Mouse (Mus musculus): ENCODE measurements at regions not wholly inside any gene's neighbourhood (a gene's known extent, or its start where the extent isn't known, plus 50 kb on each side); places are given as distances from the start of the nearest gene placed in this dataset.

DNA sequence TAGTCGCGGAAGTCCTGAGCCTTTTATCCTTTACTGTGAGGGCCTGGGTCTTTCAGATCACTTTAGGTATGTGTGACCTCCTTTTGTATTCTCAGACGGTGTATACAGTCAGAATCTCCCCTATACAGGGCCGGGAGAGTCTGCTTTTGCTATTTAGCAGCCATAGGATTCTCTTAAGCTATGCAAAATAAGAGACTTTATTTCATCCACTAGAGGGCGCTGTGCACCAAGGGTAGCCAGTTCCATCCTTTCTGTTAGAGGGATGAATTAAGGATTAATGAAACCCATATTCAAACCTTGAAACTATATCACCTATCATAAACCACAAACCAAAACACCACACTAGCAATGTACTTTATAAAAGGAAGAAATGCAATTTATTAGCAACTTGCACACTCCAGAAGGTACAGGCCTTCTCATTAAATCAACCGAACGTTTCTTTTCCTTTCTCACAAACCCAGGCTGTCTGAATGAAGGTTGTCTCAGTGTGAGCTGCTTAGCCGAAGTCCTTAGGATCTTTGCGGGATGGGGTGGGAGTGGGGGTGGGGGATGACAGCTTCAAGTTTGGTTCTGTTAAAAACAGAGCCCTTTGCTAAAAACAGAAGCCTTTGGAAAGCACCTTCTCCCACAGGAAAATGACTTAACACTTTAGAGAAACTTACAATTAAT lies 116.8 kb upstream of the Tmpo start:
- Histone ChIP-seq H3K27me3 (peaks cover 4% of the 10 kb centered on the region; the same call in 1 of the 2 replicates), H3K9me3 (no peaks in the 10 kb centered on the region), H3K4me3 (no peak overlapping the region), H3K4me1 (no peaks in the 10 kb centered on the region), H3K4me2 (no peak overlapping the region), H3K9ac (no peak overlapping the region), H3K27ac (no peak overlapping the region), H3K36me3 (no peaks in the 10 kb centered on the region)
- WGBS: 15% methylated on average over 9 of the region's 9 CpGs
- no peak for ATAC-seq (ENCODE audit: insufficient number of reproducible peaks, insufficient read depth, low FRiP score, low TSS enrichment, low read depth)

DNA sequence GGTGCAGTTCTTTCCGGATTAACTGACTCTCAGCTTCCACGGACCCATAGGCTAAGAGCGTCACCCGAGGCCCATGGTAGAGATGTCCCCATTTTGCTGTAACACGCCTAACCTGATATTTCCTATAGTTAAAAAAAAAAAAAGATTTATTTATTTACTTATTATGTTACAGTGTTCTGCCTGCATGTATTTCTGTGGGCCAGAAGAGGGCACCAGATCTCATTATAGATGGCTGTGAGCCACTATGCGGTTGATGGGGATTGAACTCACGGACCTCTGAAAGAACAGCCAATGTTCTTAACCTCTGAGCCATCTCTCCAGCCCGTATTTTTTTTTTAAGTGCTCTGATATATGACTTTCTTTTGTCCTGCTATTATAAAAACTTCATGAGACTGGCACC lies 114.2 kb upstream of the Tmpo start:
- no peak for ATAC-seq (ENCODE audit: insufficient number of reproducible peaks, insufficient read depth, low FRiP score, low TSS enrichment, low read depth)
- H3K4me1 ChIP-seq: no peaks in the 10 kb centered on the region
- no peak overlapping the region for H3K4me2 ChIP-seq
- H3K9ac ChIP-seq: no peak overlapping the region
- 79% methylated on average over 8 of the region's 8 CpGs for WGBS
- H3K27ac ChIP-seq: no peak overlapping the region
- no peaks in the 10 kb centered on the region for H3K9me3 ChIP-seq
- peaks cover 4% of the 10 kb centered on the region; the same call in 1 of the 2 replicates for H3K27me3 ChIP-seq
- H3K36me3 ChIP-seq: no peaks in the 10 kb centered on the region
- no peak overlapping the region for H3K4me3 ChIP-seq

DNA sequence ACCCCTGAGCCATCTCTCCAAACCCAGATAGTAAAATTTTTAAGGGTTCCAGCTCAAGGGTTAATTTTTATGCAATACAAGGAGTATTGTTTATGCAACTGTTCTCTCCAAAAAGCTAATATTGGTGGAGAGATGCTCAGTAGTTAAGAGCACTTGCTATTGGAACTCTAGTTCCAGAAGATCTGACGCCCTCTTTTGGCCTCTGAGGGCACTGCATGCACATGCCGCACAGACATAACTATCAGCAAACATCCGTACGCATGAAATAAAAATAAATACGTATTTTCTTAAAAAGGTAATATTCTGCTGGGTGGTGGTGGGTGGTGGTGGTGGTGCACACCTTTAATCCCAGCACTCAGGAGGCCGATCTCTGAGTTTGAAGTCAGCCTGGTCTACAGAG lies 112.1 kb upstream of the Tmpo start:
- Histone ChIP-seq H3K4me1 (no peaks in the 10 kb centered on the region), H3K27me3 (peaks cover 4% of the 10 kb centered on the region; the same call in 1 of the 2 replicates), H3K9me3 (no peaks in the 10 kb centered on the region), H3K4me2 (no peak overlapping the region), H3K4me3 (no peak overlapping the region), H3K9ac (no peak overlapping the region), H3K36me3 (no peaks in the 10 kb centered on the region), H3K27ac (no peak overlapping the region)
- no peak for ATAC-seq (ENCODE audit: insufficient number of reproducible peaks, insufficient read depth, low FRiP score, low TSS enrichment, low read depth)
- WGBS: 86% methylated on average over 6 of the region's 6 CpGs

DNA sequence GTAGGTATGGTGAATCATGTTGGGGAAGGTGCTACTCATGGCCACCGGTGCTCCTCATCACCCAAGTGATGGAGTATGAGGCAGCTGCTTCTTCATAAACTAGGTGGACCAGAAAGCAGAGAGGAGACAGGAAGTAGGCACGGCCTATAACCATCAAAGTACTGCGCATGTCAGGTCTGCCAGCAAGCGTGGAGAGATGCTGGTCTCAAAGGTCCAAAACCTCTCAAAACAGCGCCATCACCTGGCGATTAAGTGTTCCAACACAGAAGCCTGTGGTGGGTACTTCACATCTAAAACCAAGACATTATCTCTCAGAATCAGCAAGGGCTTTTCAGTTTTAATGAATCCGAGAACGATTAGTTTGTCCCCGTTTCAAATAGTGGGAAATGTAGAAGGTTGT lies 103.1 kb upstream of the Tmpo start:
- H3K9me3 ChIP-seq: no peaks in the 10 kb centered on the region
- H3K9ac ChIP-seq: no peak overlapping the region
- no peaks in the 10 kb centered on the region for H3K36me3 ChIP-seq
- H3K27ac ChIP-seq: no peak overlapping the region
- H3K4me1 ChIP-seq: no peaks in the 10 kb centered on the region
- H3K27me3 ChIP-seq: no peaks in the 10 kb centered on the region
- 88% methylated on average over 9 of the region's 9 CpGs for WGBS
- ATAC-seq (ENCODE audit: insufficient number of reproducible peaks, insufficient read depth, low FRiP score, low TSS enrichment, low read depth): no peak
- H3K4me3 ChIP-seq: no peak overlapping the region
- H3K4me2 ChIP-seq: no peak overlapping the region

DNA sequence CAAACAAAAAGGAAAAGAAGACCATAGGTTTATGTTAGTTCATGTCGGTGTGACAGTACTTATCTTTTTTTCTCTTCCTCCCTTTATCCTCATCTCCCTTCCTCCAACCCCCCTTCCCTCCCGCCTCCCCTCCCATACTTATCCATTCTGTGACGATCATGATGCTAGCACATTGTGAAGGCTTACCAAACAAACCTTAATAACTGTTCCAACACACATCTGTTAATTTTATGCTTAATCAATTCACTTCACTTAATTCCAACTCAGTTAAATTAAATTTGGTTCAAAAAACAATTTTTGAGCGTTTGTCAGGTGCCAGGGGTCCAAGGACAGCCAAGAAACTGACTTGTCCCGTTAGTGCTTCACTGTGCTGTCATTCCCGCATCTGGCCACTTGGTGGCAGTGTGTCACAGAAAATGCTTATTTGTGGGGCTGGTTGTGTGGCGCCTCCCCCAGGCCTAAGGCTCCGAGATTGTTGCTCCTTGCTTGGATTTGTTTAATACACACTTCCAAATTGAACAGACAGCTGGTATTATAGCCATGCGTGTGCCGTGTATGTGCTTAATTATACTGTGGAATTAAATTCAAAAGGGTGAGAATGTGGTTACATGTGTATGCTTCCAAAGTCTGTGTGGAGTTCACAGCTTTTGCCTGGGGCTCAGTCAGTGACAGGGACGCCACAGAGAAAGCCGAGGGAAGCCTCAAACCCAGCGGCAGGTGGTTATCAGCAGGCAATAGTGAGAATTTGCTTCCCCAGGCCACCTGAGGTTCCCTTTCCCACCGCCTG lies 90.0 kb upstream of the Tmpo start:
- ATAC-seq (ENCODE audit: insufficient number of reproducible peaks, insufficient read depth, low FRiP score, low TSS enrichment, low read depth): peak; percentile 16; the same call in 1 of the 2 replicates
- H3K4me3 ChIP-seq: 0 out of 2 replicates have a peak overlapping the region, but pooled peaks have one; percentile 11
- H3K9me3 ChIP-seq: no peaks in the 10 kb centered on the region
- WGBS: 11% methylated on average over 14 of the region's 14 CpGs
- H3K4me2 ChIP-seq: peak overlapping the region; percentile 48
- H3K36me3 ChIP-seq: no peaks in the 10 kb centered on the region
- no peak overlapping the region for H3K27ac ChIP-seq
- H3K27me3 ChIP-seq: no peaks in the 10 kb centered on the region
- H3K9ac ChIP-seq: peak overlapping the region; percentile 51; the same call in 1 of the 2 replicates
- peaks cover 13% of the 10 kb centered on the region for H3K4me1 ChIP-seq

DNA sequence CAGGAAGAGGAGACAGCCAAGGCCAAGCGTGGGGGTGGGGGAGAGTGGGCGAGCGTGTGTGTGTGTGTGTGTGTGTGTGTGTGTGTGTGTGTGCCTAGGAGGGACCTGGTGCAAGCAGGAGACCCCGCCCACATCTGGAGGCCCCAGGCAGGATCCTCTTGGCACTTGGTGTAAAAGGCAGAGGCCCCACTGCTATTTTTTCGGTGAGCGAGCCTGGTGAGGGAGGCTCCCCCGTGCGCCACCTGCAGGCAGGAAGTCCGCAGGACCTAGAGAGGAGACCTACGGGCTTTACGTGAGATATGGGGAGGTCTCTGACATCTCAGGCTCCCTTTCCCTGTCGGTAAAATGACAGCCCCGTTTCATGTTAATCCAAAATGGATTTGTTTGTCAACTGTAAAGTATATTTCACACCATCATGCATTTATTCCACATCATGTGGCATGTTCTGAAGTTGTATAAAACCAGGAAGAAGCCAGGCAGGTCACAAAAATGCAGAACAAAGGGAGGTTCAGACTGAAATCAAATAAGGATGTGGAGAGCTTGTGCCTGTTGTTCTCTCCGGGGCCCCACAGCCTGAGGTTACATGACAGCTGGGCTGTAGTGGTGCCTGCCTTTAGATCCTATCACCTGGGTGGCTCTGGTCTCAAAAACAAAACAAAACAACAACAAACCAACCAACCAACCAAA lies 89.3 kb upstream of the Tmpo start:
- no peaks in the 10 kb centered on the region for H3K36me3 ChIP-seq
- no peaks in the 10 kb centered on the region for H3K9me3 ChIP-seq
- no peak overlapping the region for H3K27ac ChIP-seq
- peak; percentile 66; the same call in 1 of the 2 replicates for ATAC-seq (ENCODE audit: insufficient number of reproducible peaks, insufficient read depth, low FRiP score, low TSS enrichment, low read depth)
- H3K4me3 ChIP-seq: 0 out of 2 replicates have a peak overlapping the region, but pooled peaks have one; percentile 11
- H3K27me3 ChIP-seq: no peaks in the 10 kb centered on the region
- peaks cover 13% of the 10 kb centered on the region for H3K4me1 ChIP-seq
- peak overlapping the region; percentile 27; the same call in 1 of the 2 replicates for H3K9ac ChIP-seq
- H3K4me2 ChIP-seq: peak overlapping the region; percentile 48
- WGBS: 8% methylated on average over 14 of the region's 14 CpGs

DNA sequence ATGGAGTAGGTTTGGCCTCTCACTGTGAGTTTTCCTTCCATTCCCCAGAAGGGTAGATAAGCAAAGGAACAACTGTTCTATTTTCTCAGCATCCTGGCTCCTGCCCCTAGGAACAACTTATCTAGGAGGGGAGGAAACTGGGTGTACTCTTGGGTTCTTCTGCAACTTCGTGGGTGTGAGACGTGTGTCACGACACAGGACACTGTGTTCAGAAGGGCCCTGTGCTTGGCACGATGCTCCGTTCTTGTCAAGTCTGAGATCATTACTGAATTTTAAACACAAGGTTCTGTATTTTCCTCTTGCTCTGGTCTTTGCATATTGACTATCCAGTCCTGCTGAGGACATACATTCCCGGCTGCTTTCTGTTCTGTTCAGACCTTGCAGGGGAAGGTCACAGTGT lies 86.8 kb upstream of the Tmpo start:
- Histone ChIP-seq H3K4me3 (no peak overlapping the region), H3K9me3 (no peaks in the 10 kb centered on the region), H3K27ac (no peak overlapping the region), H3K4me2 (no peak overlapping the region), H3K36me3 (no peaks in the 10 kb centered on the region), H3K9ac (no peak overlapping the region), H3K27me3 (no peaks in the 10 kb centered on the region), H3K4me1 (peaks cover 13% of the 10 kb centered on the region)
- WGBS: 91% methylated on average over 6 of the region's 6 CpGs
- ATAC-seq (ENCODE audit: insufficient number of reproducible peaks, insufficient read depth, low FRiP score, low TSS enrichment, low read depth): no peak

DNA sequence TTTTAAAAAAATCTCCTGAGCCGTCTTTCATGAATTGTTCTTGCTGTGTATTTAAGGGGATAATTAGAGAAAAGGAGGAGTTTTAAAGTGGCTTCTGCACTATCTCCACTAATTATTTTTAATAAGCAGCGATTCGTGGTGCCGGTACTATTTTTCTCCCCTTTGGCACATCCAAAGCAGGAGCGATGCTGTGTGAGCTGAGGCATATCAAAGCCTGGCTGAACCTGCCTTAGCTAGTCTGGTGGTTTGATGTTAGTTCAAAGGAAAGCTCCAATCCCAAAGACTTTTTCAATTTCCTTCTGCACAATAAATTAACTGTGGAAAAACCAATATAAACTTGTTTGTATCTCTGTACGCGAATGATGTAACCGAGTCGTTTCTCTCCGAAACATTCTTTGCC lies 79.3 kb upstream of the Tmpo start:
- no peak overlapping the region for H3K4me3 ChIP-seq
- no peaks in the 10 kb centered on the region for H3K4me1 ChIP-seq
- no peak overlapping the region for H3K27ac ChIP-seq
- H3K27me3 ChIP-seq: no peaks in the 10 kb centered on the region
- no peaks in the 10 kb centered on the region for H3K36me3 ChIP-seq
- H3K4me2 ChIP-seq: no peak overlapping the region
- ATAC-seq (ENCODE audit: insufficient number of reproducible peaks, insufficient read depth, low FRiP score, low TSS enrichment, low read depth): no peak
- H3K9ac ChIP-seq: no peak overlapping the region
- no peaks in the 10 kb centered on the region for H3K9me3 ChIP-seq
- 68% methylated on average over 10 of the region's 10 CpGs for WGBS

DNA sequence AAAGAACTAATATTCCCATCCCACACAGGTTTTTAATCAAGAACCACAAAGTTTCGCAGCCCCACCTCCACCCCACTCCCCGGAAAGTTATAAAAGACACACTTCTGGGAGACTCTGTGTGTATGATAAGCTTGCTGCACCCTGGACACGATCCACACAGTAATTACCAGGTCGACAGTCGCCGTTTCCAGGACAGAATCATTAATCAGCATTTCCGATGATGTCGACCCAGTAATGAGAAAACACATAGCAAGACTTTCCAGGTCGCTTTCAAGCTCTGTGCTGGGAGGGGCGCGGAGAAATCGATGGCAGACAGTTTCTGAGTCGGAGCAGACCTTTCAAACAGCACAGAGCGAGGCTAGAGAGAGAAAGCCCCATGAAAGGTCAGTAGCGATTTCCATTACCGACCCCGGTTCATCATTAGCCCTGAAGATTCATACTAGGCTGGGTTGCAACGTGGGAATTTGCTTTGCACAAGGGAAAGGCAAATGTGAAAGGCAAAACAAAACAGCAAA lies 68.6 kb upstream of the Tmpo start:
- Histone ChIP-seq H3K9ac (no peak overlapping the region), H3K4me3 (no peak overlapping the region)

DNA sequence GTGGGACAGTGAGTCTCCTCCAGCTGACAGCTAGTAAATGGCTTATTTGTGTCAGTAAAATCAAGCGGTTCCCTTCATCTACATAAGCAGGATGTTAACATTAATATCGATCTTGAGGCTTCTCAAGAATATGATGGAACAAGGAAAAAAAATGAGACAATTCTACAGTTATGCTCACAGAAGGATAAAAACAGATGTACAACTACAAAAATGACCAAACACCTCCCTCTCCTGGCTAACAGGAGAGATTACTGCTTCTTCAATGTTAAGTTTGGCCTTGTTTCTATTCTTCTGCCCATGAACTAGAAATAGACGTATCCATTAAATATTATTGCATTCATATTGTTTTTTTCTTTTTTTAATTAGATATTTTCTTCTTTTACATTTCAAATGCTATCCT lies 63.2 kb upstream of the Tmpo start:
- Histone ChIP-seq H3K9ac (no peak overlapping the region), H3K9me3 (no peaks in the 10 kb centered on the region), H3K4me1 (peaks cover 46% of the 10 kb centered on the region), H3K27ac (no peak overlapping the region), H3K36me3 (no peaks in the 10 kb centered on the region), H3K27me3 (0 out of 2 replicates have a peak, but pooled peaks cover 3% of the 10 kb centered on the region), H3K4me2 (no peak overlapping the region), H3K4me3 (no peak overlapping the region)
- WGBS: 67% methylated on average over 3 of the region's 3 CpGs
- ATAC-seq (ENCODE audit: insufficient number of reproducible peaks, insufficient read depth, low FRiP score, low TSS enrichment, low read depth): no peak

More for the DNA sequence above, 68.6 kb upstream of the Tmpo start:
- Histone ChIP-seq H3K4me1 (0 out of 2 replicates have a peak, but pooled peaks cover 7% of the 10 kb centered on the region), H3K27me3 (no peaks in the 10 kb centered on the region), H3K4me2 (peak overlapping the region; percentile 30; the same call in 1 of the 2 replicates), H3K36me3 (no peaks in the 10 kb centered on the region), H3K9me3 (no peaks in the 10 kb centered on the region), H3K27ac (no peak overlapping the region)
- 55% methylated on average over 18 of the region's 18 CpGs for WGBS
- ATAC-seq (ENCODE audit: insufficient number of reproducible peaks, insufficient read depth, low FRiP score, low TSS enrichment, low read depth): no peak

DNA sequence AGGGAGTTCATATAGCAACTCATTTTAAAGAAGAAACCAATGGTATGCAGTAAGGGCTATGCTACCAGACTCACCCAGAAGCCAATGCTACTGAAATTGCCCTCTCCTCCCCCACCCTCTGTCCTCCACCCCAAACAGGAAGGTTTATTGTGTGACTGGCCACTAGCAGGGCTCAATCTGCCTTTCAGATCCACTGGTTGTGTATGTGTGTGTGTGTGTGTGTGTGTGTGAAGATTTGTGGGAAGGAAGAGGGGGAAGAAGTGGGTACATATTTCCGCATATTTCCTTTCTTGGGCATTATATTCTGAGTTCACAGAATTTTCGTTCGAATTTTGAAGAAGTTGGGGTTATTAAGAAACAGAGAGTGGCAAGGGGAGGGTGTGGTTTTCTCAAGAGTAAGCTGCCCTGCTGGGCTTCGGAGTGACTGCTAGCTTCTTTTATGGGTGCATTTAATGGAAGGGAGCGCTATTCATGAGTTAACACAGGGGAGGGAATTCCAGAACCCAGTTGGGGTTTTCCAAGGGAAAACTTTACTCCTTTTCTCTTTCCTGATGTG lies 61.5 kb upstream of the Tmpo start:
- H3K4me2 ChIP-seq: 0 out of 2 replicates have a peak overlapping the region, but pooled peaks have one; percentile 16
- 60% methylated on average over 5 of the region's 5 CpGs for WGBS
- H3K4me1 ChIP-seq: peaks cover 55% of the 10 kb centered on the region
- H3K4me3 ChIP-seq: no peak overlapping the region
- H3K27ac ChIP-seq: peak overlapping the region; percentile 89
- H3K9ac ChIP-seq: no peak overlapping the region
- no peaks in the 10 kb centered on the region for H3K36me3 ChIP-seq
- H3K27me3 ChIP-seq: 0 out of 2 replicates have a peak, but pooled peaks cover 3% of the 10 kb centered on the region
- no peaks in the 10 kb centered on the region for H3K9me3 ChIP-seq
- ATAC-seq (ENCODE audit: insufficient number of reproducible peaks, insufficient read depth, low FRiP score, low TSS enrichment, low read depth): no peak

Measured in embryonic facial prominence, embryonic 13.5 days (tissue).